Mouse (Mus musculus) activated CD4-positive, CD25-positive, alpha-beta regulatory T cell, adult 4 months (primary cell): ENCODE results near the gene Selenos. TPM values are rescaled to one million over a fixed set of nuclear protein-coding genes. Genes with fewer than 3 reads are reported as not detected.
A peak's percentile ranks its signal among the peaks of the same experiment; 100 is the strongest.
"Not testable (repeated sequence)": the region's sequence is repeated elsewhere in the genome, so short reads cannot be mapped to it uniquely, and the experiment has no call there.

ENCODE experiments used
- ATAC-seq: one replicate; pipeline ENCODE4 v1.8.0; 2017
- polyA plus RNA-seq, 2 experiments: library from polyadenylated mRNA; unstranded; fragments of 100-300 nt; shearing (Covaris generic); gene quantifications; one replicate each; pipeline ENCODE4 v1.2.1; 2017

Gene Selenos
- polyA plus RNA-seq: 100 to 1,000 TPM; 188 to 201 TPM

DNA sequence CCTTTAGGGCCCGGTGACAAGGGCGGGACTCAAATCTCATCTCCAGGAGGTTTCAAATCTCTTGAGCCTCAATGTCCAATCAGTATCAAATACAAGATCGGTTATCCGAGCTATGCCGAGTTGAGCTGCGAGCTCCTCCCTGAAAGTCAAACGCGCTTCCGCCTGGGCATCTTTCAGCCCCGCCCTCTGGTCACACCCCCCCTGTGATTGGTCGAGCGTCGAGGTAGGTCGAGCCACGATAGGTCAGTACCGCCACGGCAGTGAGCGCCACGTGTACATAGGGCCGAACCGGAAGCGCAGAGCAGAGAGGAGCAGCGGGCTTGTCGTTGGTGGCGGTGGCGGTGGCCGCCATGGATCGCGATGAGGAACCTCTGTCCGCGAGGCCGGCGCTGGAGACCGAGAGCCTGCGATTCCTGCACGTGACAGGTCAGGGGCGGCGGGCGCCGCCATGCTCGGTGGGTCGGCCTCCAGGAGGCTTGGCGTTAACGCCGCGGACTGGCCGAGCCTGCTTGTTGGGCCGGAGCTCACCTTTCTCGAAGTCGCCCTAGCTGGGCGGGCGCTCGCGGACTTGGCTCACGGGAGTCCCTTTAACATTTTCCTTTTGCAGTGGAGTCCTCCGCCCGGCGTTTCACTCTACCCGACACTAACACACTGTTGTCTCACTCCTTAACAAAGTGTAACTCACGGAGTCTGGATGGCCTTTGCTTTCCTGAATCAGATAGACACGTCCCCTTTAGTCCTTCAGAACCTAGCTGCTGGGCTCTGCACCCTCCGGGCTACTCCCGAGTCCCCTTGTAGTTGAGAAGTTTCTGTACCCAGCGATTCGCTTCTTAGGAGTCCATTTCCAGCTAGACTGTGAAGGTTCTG, at the start of gene Selenos:
TSS of gene Selenos (plus strand) at position 286 of the 867 bp plus-strand sequence.
- ATAC-seq: peak; percentile 99

DNA sequence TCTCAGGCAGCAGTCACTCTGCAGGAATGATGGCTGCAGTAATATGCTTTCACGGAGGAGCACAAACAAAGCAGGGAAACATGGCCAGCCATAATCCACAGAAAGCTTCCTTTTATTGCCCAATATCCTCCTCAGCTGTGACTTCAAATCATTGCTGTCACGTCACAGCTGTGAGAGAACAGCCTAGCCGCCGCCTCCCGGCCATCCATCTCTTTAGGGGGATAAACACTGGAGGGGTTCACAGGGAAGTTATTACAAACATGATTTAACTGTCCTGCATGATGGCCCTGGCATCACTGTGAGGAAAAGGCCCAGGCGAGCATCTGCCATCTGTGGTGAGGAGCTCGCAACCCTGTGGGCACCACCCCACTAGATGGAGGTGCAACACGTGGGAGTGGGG, 42.6 kb upstream of the Selenos start:
- ATAC-seq: no peak

DNA sequence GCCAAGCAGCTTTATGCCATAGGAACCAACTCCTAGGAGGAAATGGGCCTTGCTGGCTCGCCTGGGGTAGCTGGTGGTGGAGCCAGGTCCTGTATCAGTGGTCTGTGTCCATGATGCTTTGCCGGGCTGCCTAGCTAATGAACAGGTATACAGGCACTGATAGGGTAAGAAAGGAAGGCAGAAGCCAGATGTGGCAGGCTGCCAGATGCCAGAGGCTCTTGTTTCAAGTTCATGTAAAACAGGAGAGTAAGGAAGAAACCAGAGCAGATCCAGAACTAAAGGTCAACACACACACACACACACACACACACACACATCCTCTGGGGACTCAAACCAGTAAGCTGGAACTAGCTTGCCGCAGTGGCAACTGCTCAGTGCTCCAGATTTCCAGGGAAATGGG, 41.2 kb upstream of the Selenos start:
- ATAC-seq: no peak

DNA sequence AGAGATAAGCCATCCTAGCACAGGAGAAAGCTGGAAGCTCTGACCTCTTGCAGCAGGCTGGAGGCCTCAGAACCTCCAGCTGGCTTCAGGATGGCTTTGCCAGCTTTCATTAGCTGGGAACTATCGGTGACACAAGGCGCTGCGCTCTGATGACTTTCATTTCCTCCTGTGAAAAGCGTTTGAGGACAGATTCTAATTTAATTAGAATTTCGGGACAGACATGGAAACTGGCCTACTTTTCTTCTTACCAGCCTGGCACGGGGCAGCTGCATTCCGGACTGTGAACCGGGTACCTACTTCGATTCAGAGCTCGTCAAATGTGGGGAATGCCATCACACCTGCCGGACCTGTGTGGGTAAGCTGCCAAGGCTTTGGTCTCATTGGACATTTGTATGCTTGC, 40.7 kb upstream of the Selenos start:
- no peak for ATAC-seq

DNA sequence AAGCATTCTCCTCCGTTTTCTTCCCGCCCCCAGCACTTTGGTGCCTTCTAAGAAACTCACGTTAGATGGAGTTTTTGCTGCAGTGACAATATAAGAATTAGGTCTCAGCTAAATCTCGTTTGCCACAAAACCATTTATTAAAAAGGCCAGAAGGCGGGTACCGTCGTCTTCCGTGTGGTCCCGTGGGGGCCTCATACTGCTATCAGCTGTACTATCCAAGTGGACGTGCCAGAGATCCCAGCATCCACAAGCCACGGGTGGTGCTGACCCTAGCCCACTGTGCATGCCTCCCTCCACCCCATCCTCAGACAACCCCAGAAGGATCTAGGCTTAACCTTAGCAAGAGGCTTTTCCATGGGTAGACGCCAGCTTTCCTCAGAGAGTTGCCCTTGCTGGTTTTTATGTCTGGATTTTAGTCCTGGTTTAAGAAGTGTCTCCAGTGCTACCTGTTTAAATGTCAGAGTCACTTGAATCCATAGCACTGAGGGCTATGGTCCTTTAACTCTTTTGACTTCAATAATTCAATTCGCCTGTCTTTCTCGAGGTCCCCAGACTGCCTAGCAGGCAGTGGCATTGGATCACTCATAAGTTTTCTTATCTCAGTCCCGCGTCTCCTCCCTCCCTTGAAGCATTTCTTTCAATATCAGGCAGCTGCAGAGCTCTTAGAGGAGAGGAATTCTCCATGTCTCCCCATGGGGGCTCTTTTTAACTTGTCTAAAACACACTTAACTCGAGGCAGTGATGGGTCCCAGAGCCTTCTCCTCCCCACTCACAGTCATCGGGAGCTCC, 39.2 kb upstream of the Selenos start:
- ATAC-seq: no peak

DNA sequence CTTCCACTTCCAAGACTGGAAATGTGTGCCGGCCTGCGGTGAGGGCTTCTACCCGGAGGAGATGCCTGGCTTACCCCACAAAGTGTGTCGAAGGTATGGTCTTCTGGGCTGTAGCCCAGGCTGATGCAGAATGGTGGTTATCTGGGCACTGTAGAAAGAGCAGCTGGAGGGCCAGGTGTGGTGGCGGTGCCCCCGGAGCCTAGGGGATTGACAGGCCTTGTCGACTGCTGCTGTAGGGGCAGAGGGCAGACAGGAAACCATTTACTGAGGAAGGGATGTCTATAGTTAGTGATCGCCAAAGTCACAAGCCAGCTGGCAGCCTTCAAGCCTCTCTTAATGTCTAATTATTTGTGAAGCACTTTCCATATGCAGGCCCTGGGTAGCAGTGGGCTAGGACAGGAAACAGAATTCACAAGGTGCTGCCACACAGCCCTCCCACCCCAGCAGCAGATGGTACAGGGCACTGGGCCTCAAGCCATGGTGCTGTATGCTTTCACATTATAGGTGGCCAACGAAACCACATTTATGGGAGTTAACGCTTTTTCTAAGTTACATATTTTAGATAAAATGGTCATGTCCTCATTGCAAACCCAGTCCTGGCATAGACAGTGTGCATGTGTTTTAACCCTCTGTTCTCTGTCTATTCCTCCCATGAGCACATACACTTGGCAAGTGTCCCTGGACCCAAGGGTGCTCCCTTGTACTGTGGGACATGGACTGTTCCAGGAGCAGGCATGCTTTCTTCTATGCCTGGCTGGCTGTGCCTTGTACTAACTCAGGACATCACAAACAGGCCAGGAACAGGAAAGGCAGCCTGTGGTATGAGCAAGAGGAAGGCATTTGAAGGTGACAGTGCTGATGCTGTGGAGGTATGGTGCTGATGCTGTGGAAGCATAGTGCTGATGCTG, 35.6 kb upstream of the Selenos start, which contains the start of gene Gm45213:
TSS of gene Gm45213 (plus strand) at position 51 of the 908 bp plus-strand sequence.
- ATAC-seq: no peak

DNA sequence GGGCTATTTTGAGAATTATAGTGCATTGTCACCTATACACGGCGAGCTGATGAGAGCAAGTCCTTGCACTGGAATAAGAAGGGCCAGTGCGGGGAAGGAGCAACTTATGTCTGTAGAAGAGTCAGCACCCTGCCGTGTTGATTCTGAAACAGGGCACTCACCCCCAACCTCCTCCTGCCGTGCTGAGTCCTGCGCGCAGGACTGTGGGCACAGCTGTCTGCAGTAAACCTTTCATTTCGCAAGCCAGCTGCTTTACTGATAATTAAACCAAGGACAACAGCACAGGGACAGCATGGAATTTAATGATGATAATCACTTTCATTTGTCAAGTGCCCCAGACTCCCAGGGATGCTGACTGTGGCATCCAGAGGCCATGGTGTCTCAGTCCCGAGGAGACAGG, 34.8 kb upstream of the Selenos start:
- ATAC-seq: no peak

DNA sequence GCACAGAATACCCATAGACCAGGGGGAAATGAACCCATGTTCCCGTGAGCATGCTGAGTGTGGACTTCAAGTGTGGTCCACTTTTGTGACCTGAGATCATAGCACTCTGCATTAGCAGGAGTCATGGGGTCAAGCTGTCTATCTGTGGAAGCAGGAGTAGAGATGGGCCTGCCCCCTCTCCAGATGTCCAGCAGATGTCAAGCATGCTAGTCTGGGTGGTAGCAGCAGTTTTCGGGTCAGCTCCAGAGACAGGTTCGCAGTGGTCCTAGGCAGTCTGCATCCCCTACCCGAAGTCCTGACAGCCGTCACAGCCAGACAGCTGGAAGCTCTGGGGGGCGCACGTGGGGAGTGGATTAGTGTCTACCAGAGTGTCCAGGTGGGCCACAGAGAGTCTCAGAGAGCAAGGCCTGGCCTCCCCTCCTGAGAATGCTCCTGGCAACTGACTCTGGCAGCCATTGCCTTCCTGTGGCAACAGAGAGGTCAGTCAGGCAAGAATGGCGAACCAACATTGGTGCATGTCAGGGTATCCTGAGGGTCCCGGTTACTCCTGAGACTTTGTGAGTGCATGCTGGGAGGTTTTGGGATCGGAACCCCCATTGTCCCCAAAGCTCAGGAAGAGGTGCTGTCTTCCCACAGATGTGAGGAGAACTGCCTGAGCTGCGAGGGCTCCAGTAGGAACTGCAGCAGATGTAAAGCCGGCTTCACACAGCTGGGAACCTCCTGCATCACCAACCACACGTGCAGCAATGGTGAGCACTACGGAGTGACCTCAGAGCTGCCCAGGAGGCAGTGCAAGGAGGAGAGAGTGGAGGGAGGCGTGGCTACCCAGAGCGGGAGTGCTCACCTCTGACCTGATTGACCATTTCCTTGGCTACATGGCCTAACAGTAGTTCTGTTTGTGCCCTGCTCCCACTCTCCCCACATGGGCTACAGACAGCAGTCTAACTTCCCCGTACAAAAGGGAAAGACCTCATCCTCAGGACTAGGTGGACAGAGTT, 32.2 kb upstream of the Selenos start:
- ATAC-seq: no peak

DNA sequence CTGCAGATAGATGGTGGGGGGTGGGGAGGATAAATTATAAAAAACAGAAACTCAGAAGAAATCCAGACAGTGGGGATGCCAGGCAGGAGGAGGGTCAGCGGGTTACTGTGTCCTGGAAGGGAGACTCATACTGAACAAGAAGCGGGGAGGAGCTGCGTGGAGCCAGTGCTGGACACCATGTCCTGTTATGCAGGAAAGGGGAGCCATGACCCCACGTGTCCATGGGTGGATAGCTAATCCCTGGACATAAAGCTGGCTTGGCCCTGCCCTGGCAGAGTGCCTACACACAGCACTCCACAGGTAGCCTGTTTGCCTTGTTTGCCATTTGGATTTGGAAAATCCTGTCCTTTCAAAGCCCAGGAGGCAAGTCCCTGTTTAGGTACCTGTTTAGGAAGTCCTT, 31.5 kb upstream of the Selenos start:
- ATAC-seq: no peak

DNA sequence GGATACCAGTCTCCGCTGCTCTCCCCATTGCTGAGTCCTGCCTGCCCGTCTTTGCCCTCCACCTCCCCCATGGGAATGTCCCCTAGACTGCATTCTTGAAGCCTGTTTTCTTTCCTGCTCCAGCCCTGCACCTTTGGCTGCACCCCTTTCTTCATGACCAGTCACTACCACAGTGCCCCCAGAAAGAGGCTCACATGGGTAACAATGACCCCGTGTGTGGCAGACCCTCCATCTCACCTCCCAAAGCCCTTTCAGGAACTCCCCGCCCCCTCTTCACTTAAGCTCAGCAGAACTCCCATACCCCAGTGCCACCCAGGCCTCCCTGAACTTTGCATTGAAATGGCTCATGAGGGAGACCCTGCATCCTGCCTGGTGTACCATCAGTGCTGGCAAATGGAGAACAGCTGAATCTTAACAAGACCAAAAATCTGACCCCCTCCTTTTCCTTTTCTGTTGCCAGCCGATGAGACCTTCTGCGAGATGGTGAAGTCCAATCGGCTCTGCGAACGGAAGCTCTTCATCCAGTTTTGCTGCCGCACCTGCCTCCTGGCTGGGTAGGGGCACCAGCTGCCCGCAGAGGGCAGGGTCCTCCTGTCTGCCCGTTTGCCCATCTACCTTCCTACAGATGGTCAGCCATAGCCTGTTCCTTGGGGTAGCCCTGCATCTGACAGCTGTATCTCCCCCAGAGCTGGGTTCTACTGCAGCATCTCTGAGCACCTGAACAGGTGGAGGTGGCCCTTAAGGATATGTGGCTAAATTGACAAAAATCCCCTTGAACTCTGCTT, 30.8 kb upstream of the Selenos start:
- ATAC-seq: no peak

DNA sequence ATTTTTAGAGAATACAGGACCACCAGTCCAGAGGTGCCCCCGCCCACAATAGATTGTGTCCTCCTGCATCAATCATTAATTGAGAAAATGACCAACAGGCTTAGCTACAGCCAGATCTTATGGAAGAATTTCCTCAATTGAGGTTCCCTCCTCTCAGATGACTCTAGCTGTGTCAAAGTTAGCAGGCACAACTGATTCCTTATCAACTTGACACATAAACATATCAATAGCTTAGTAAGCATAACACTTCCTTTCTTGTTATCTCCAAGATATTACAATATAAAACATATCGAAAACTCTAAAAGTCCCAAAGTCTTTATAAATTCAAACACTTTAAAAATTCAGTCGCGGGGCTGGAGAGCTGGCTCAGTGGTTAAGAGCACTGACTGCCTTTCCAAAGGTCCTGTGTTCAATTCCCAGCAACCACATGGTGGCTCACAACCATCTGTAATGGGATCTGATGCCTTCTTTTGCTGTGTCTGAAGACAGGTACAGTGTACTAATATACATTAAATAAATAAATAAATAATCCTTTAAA, 25.4 kb upstream of the Selenos start:
- no peak for ATAC-seq

DNA sequence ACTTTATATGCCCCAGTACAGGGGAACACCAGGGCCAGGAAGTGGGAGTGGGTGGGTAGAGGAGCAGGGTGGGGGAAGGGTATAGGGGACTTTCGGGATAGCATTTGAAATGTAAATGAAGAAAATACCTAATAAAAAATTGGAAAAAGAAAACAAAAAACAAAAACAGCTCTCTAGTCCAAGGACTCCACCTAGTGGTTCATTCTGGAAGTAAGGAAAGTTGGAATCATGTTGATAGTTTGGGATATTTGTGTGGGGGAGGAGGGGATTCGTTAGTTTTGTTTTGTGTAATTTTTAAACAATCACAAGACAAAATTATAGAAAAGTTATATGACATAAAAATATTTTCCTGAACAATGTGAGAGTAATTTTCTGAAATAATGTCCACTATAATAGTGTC, 24.1 kb upstream of the Selenos start:
- not testable (repeated sequence) for ATAC-seq

DNA sequence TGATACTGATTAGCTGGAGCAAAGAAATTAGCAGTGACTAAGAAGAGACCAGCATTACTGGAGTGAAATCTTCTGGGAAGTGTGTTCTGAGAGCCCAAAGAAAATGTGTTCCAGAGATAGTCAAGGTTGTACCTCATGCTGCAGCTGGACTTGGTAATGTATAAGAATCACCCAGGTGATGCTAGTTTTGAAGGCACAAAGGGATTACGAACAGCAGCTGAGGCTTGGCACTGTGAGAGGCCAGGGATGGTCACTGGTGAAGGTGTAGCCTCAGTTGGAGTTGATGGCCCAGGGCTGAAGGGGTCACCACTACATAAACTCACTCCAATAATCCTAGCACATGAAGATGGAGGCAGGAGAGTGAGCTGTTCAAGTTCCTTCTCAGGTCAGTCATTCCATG, 20.7 kb upstream of the Selenos start, which contains the start of gene Snrpa1:
TSS of gene Snrpa1 (plus strand) at position 301 of the 400 bp plus-strand sequence.
- ATAC-seq: no peak

DNA sequence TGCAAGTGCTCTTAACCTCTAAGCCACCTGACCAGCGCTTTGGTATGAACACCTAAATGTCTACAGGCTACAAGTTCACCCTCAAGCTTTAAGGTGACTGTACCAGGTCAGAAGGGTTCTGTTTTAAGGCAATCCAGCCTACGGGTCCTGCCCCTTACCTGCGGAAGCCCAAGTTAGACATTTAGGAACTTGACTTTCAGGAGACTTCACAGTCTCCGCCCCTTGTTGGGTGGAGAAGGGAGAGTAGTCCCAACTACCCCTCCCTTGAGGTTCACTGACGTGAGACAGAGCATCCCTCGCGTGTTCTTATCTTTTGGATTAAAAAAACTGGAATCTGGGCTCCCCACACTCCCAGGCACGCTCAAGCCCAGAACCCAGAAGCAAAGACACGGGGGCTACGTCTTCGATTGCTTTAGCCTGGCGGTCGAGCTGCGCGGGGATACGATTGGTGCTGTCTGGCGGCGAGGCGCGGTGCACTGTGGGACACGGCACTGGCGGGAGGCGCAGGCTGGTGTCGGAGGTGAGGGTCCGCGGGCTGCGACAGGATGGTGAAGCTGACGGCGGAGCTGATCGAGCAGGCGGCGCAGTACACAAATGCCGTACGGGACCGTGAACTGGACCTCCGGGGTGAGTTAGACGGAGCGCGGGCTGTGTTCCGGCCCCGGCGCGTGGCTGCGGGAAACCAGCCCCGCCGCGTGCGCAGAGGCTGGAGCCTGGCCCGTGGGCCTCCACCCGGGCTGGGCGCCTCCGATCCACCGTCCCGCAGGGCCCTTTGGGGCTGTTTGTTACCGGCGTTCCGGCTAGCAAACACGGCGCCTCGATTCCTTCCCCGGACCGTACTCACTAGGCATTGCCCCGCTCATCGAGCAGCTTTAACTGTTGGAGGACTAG, 19.1 kb upstream of the Selenos start:
- peak; percentile 92 for ATAC-seq

DNA sequence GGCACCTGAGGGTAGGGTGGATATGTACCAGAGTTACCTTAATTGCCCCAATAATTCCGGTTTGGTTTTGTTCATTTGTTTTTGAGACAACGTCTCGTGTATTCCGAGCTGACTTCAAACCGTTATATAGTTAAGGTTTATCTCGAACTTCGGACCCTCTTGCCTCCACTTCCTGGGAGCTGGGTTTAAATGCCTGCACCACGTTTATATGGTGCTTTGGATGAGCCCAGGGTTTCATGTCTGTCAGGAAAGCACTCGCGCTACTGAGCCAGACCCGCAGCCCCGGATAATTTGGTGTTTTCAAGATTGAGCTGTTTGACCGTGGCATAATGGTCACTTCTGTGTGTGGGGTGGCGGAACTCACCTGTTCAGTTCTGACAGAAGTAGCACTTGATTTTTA, 18.4 kb upstream of the Selenos start:
- ATAC-seq: no peak

DNA sequence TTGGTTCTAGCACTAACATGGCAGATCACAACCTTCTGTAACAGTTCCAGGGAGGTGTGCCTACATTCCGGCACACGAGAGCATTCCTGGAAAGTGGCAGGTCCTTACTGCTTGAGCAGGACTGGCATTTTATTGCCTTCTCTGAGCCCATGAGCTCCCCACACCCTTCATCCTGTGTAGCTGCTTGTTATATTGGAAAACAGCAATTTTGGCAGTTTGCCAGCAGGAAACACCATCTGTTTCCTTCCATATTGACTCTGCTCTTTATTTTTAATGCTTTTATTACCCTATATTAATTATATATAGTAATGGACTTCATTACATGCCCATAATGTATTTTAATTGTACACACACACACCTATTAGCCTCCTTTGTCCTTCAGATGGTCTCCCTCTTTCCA, 3.0 kb upstream of the Selenos start:
- no peak for ATAC-seq

DNA sequence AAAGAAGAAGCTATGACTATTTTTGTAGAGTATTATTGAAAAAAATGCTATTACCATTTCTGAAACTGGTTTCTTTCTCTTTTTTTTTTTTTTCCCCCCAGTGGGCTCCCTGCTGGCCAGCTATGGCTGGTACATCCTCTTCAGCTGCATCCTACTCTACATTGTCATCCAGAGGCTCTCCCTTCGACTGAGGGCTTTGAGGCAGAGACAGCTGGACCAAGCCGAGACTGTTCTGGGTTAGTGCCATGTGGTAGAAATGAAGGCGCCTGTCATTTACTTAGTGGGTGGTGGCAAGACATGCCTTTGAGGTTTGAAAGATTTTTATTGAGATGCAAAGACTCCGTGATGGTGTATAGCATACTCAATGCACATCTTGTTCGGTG, 773 bp downstream of the Selenos start:
- ATAC-seq: no peak

DNA sequence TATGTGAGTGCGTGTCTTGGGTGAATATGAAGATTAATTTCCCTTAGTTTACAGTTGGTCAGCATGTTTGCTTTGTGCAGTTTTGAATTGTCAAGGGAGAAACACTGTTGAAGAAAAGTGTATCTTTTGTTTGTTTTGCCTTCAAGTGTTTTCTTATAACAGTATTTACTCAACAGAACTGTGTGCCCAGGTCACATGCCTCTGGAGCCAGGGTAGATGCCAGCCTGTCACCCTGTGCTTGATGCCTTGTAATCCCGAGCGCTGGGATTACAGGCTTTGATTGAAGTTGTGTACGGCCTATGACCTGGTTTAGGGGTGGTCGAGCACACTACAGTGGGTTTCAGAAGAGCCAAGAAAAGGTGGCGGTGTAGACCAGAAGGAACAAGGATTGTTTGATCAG, 4.3 kb downstream of the Selenos start:
- ATAC-seq: no peak

DNA sequence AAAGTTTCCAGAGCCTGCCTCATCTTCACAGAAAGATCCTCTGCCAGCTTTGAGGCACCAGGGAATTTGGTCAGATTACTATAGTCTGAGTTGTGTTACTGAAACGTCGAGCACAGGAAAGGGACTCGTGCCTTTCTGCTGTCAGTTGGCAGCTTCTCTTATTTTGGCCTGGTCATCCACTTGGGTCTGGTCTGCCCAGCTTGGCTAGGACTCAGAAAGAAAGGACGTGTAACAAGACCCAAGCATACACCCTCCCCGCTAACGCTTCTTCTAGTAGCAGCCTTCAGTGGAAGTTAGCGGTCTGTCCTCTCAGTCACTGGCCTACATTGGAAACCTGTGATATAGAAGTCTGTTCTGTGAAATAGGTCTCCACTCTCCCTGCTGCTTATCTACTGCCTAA, 5.1 kb downstream of the Selenos start:
- ATAC-seq: no peak
